Mouse (Mus musculus): ENCODE results near the gene Ints14.

The Ints14 gene

DNA sequence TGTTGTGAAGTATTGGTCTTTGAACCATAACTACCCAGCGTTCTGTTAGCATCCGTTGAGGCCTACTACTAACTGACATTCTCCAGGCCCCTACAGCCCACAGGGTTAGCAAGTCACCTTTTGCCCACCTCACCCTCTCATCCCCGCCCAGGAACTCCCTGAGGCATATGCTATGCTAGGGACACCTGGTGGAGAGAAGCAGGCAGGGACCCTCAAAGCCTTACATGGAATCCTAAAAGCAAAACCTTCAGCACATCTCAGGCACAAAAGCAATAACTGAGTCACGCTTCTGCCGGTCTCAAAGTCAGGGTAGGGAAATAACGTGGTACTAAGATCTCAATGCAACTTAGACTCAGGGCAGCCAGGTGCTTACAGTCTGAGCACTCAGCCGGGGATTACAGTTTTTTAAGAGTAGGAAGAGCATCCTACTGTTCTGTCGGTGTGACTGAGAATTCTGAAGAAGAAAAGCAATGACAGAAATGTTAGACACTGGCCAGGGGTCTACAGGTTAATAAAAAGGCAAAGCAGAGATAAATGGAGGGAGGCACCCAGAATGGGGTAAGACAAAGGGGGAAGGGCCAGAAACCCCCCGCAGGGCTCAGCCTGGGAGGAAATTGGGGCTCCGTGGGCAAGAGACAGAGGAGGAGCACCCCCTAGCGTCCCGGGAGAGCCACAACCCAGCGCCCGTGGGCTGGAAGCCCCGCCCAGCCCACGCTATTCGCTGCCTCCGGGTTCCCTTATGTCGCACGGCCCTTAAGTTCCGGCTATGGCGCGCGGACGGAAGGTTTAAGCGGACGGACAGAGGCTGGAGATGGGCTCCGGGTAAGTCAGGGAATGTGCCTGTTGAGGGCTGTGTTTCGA, at the start of gene Ints14:
Ints14 (plus strand) TSS at position 789 of the 861 bp plus-strand sequence.
- peak; percentile 97 for DNase-seq

DNA sequence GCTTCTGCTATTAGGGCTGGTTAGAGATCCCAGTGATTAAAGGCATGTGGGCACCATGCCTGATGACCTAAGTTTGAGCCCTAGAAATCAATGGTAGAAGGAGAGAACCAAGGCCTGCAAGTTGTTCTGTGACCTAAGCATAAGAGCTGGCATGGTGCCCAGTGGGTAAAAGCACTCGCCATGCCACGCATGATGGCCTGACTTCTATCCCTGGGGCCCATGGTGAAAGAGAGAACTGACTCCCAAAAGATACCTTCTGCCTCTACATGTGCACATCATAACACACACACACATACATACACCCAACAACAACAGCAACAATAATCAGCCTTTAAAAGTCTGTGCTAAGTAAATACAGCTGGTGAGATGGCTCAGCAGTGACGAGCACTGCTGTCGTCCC, 47.3 kb upstream of the Ints14 start:
- no peak for DNase-seq

DNA sequence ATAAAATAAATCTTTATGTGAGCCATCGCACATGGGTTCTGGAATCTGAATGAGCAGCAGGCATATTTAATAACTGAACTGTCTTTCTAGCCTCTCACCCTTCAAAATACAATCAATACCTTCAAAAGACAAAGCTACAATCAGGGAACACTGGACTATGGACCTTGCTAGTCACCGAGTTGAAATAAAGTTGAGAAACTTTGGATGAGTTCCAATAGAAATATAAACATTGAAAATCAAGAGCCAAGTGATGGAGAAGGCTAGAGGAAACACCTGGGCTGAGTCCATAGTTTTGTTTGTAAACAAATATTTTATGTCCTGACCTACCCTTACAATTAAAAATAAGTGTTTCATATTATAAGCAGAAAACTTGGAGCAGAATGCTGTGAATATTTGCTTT, 46.7 kb upstream of the Ints14 start:
- DNase-seq: no peak

DNA sequence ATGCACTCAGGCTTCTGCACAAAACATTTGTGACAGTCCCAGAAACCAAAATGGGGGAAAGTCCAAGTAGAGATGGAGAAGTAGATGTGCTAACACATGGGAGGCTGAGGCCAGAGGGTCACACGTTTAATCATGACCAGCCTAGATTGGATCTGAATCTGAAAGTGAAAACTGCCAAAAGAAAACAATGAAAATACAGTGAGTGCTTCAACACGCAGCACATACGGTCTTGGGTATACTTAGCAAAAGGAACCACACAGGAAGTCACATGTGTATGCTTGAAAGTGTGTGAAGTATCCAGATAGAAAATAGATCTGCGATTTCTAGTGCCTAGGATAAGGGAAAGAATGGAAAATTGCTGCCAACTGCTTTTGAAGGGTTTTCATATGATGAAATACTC, 46.1 kb upstream of the Ints14 start:
- DNase-seq: no peak

DNA sequence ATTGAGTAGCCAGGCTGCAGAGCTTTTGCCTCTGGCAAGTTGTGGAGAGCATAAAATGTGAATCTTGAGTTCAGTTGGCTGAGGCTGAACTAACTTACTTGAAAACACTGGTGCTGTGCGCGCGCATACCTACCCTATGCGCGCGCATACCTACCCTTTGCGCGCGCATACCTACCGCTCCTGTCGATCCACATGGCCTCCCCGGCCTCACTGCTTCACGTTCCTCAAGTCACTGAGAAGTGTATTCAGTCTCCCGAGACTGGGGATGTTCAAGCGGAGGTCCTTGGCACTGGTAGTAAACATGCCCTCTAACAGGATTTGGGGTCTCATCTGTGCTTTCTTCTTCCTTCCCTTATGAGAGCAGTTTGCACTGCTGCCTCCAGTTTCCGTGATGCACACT, 42.1 kb upstream of the Ints14 start:
- DNase-seq: no peak

DNA sequence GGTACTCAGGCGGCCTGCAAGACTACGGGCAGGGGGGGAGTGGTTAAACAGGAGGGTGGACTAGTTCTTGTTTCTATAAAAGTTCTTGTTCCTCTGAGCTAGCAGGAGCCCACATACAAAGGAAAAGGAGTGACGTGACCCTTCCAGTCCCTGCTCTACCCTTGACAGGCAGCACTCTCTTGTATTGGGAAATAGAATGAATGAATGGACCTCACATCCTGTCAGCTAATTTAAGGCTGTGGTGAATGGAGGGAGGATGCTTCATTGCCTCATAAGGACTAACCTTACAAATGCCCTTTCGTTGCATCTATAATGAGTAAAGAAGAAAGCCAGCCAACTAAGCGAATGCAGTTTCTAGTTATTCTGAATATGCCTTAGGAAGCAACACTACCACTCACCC, 34.9 kb upstream of the Ints14 start:
- no peak for DNase-seq

DNA sequence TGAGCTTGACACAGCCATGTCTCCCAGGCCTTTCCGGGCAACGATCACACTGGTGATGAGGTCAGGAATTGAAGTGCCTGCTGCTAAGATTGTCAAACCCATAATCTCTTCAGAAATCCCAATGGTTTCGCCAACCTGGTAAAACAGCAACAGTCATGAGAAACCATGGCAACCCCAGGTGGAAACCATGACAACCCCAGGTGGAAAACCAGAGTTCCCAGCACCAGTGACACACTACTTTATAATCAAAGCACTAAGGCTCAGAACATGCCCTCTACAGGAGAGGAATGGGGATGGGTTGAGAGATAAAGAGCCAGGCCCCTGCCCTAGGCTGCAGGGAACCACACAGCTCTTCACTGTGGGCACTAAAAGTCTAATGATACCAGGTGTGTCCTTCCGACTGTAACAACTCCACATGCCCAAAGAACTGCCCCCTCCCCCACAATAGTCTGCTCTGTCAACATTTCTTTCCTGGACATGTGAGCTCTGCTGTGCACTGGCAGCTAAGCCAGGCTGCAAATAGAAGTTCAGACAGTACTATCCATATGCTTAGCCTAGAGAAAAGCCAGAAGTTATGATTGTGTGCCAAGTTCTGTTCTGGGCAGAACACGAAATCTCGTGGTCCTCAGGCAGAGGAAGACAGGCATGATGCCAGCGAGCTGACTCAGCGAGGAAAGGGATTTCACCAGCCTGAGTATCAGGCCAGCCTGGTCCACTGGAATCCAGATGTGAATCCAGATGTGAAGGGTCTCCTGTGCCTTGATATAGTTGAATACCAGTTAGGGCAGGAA, 34.3 kb upstream of the Ints14 start:
- peak; percentile 78 for DNase-seq

DNA sequence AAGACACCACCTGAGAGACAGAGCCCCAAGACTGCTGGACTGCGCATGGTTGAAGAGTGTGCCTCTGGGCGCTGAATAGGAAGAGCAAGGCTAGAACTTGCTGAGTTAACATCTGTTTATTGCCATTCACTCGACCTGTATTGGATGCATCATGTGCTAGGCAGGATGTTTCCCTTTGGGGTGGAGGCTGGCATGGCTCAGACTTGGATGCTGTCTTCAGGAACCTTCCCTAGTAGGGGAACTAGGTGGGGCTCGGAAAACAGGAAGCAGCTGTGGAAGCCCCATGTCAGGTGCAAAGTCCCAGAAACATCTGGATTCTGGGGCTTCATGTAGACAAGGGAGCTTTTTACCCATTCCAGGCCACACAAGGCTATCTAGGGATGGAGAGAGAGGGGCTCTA, 30.4 kb upstream of the Ints14 start:
- DNase-seq: no peak

DNA sequence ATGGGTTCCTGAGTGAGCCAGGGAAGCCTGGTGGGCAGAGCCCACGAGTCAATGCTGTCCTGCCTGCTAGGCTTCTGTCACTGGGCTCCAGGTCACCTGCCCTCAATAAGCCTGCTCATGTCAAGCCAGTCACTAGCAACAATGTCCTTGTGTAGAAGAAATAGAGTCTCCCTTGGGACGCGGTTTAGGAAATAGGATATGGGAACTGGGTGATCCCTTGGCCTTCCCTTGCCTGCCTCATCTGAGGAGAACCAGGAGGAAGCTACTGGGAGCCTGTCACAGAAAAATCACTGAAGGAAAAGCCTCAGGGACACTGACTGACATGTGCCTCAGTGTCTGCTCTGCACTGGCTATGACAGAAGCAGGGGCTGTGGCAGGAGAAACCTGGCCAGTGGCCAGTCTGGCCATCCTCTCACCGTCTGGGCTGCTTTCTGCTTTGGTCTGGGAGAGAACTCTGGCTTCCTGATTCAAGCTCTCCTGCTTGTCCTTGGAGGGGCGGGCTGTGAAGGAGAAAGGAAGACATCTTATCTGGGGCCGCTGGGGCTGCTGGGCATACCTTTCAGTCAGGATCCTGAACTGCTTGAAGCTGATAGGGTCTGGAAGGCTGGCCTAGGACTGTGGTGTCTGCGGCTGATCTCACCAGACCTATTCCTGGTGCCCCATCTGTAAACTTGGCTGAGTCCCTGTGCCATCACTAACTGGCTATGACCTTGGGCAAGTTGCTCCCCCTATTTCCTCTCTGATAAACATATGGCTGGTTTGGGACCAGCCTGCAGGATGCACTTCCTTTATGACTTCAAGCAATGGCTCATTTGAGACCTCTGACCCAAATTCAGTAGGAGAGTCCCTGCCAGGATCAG, 28.7 kb upstream of the Ints14 start:
- DNase-seq: no peak

DNA sequence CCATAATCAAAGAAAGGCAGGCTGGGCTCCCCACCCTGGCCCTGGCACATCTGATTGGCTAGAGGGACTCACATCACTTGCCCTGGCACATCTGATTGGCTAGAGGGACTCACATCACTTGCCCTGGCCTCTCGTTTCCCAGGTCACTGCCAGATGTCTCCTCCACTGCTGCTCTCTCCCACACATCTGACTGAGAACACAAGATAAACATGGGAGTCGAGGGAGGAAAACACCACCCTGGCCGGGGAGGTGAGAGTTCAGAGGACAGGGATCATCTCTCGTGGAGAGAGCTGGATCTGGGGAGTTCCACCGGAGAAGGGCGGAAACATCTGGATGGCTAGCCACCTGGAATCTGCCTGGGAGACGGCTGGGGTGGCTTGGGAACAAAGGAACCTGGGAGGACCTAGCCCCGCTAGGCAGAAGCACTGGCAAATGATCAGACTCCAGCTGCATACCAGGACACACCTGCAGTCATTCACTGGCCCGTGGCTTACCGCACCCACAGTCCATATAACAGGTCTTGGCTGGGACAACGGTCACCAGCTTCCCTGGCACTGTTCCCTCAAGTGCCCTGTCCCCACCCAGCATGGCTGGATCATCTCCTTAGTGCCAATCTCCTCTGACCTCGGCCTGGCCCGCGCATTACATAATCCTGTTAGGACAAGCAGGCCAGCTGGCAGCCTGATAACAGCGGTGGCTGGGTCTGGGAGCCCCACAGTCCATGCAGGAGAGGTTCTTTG, 26.5 kb upstream of the Ints14 start:
- DNase-seq: peak; percentile 55

DNA sequence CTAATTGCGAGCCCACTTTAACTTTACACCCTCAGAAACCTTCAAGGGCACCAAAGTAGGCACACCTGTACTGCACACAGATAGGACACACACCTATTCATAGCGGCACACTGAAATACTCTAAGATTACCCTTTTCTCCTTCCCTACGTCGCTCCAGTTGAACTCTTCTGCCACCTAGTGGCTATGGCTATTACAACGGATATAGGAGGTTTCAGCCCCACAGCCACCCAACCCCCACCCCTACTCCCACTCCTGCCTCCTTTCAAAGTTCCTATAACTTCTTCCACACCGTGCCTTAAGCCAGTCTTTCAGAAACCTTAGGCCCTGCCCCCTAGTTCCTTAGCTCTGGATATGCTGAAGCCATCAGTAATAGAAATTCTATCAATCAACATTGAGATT, 24.2 kb upstream of the Ints14 start:
- DNase-seq: peak; percentile 61

DNA sequence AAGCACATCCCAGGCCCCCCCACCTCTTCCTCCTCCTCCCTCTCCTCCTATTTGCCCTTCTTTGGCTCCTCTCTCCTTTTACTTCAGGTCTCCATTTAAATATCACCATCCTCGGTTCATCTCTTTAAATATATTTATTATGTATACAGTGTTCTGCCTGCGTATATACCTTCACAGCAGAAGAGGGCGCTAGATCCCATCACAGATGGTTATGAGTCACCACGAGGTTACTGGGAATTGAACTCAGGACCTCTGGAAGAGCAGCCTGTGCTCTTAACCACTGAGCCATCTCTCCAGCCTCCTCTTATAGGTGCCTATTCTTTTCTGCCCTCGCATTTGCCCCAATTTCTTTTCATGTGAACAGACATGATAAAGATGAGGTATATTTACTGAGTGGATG, 23.2 kb upstream of the Ints14 start:
- no peak for DNase-seq

DNA sequence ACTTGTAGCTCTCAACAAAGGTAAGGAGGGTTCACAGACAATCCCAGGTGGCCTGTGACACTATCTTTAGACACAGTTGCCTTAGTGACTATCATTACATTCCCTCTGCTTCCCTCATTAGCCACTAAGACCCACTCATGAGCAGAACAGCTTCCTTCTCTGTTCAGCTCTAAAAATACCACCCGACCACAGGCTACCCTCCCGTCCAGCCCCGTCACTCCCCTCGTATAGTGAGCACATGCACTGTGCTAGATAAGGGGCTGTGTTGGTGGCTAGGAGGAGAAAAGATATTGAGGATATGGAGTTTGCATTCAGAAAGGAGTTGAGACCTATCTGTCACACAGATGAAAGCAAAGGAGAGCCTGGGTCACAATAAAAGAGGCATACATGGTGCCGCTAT, 22.2 kb upstream of the Ints14 start:
- DNase-seq: no peak

DNA sequence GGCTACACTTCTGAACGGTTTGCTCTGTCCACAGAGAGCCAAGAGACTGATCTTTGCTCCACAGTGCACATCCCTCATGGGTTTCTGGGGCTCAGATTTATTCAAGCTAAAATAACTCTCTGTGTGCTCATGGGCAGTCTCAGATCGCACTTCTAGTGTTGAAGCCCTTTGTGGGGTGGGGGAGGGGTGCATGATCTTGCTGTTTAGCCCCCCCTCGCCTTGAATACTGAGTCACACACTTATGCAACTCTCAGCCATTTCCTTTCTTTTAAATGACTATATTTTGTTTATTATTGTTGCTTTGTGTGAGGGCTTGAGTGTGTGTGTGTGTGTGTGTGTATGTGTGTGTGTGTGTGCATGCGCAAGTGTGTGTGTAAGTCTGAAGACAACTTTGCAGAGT, 21.4 kb upstream of the Ints14 start:
- no peak for DNase-seq

DNA sequence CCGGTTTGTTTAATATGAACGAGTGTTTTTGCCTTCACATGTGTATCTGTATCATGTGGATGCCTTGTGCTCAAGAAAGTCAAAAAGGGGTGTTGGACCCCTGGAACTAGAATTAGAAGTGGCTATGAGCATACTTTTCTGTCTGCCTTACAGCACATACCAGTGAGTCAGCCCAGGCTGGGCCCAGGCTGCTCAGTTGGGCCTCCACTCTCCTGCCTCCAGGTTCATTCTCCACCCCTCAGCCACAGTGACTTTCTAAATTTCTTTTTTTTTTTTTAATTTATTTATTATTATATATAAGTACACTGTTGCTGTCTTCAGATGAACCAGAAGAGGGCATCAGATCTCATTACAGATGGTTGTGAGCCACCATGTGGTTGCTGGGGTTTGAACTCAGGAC, 20.9 kb upstream of the Ints14 start:
- no peak for DNase-seq

DNA sequence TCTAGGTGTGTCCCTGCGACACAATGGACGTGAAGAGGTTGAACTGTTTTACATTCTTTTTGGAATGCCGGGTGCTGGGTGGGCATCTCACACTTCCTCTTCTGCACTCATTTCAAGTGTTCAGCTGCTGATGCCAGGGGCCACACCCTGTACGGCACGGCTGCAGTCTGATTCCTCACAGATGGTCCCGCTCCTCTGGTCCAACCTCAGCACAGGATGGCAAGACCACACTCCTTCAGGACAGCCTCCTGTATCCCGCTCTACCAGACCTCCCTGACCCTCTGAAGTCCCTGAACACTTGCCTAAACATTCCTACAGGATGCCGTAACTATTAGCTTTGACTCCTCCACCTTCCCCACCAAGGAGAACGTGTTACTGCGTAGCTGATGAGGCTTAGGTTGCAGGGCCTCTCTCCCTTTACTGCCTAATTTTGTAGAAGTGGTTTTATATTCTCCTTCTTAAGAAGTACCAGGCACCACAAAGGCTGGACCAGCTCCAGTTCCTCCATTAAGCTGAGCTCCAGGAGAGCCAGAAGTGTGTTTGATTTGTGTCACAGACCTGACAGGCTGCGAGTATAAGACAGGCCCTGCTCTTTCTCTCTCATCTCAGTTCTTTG, 19.9 kb upstream of the Ints14 start:
- DNase-seq: no peak

DNA sequence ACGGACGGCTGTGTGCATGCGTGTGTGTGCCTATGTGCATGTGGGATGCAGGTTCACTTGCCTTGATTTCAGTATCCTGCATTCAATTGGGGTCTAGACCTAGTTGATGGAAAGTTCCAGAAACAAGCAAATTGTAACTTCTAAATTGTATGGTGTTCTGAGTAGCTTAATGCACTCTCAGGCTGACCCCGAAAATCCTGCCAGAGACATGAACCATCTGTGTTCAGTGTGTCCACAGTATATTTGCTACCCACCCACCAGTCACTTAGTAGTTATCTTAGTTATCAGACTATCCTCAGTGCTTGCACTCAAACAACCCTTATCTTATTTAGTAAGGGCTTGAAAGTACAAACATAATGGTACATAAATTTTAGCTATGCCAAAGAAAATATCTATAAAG, 19.1 kb upstream of the Ints14 start:
- no peak for DNase-seq

DNA sequence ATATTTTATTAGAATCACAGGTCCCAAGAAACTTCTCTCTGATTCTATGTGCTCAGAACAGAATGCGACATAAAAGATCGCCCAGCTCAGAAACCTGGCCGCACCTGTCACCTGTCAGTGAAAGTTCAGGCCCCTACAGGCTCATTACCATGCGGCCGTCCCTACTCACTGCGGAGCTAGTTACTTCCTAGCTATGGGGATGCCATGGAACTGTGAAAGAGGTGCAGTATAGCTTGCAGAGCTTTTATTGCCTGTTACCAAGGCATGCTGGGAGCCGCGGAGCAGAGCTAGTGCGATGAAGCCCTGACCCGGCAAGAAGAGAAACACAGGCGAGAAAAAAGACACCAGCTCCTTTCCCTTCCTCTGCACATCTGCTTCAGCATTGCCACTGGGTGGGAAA, 16.7 kb upstream of the Ints14 start:
- no peak for DNase-seq

DNA sequence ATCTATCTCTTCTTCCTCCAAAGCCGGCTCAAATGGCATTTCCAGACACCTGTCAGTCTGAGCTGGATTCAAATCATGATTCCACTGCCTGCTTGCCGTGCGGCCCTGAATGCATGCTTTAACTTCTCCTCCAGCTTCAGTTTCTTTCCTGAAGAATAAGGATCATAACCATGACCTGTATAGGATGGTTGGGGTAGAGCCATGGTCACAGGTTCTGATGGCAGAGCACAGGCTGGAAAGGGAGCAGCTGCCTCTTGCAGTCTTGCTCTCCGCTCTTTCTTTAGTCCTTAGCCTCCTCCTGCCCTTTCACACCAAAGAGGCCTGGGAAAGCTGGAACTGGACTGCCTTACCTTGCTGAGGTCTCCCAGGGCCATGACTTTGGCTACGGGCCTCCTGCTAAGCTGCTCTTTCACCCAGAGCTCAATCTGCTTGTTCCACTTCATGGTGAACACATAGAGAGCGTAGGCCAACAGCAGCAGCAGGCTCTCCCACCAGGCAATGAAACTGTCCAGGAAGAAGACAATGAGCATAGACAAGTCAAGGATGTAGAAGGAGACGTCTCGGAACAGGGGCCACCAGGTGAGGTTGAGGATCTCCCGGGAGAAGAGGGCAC, 13.1 kb upstream of the Ints14 start:
- no peak for DNase-seq

DNA sequence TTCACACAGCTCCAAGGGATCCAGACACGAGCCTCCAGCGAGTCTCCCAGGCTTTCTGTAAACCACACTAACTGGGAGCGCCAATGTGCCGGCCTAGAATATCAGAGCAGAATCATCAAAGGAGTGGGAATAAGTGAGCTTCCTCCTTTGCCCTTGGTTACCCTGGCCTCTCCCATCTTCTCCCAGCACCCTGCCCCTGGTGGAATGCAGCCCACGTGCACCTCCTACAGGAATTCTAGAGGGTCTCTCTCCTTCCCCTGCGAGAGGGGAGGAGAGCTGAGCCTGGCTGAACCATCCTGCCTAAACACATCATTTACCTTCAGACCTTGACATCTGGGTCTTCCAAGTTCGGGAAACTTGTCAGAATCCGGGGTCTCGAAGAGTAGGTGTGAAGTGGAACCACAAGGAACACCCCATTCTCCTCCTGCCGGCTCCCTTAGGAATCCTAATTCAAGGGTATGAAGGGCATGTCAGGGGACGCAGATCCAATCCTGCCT, 9.5 kb upstream of the Ints14 start, which contains the start of gene Slc24a1:
Slc24a1 (minus strand) TSS at position 447 of the 497 bp plus-strand sequence.
- no peak for DNase-seq

DNA sequence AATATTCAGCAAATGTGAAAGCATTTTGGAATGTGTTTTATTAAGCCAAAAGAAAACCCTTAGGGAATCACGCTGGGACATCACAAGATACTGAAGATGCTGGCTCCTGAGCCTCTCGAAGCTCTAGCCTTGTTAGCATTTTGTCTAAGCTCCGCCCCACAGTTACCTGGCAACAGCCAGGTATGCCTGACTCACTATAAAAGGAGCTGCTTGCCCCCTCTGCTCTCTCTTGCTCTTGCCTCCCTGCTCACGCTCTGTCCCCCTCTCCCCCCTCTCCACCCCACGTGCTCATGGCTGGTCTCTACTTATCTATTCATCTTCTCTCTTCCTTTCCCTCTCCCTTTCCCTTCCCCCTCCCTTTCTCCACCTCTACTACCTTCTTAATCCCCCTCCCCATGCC, 8.7 kb upstream of the Ints14 start:
- no peak for DNase-seq

Data from cerebellum, adult 9-10 months (tissue).